Mouse (Mus musculus) liver, postnatal 0 days (tissue): ENCODE measurements around the gene Dusp23.

Experiments used
- CTCF ChIP-seq: sonication (generic); IDR thresholded peaks from 2 replicates; pipeline ENCODE4 v1.5.1; 2016; ENCODE audit warnings: antibody characterized with exemption, low read depth
- EP300 ChIP-seq: IDR thresholded peaks from 2 replicates; pipeline ENCODE4 v1.6.1; 2016; ENCODE audit warnings: antibody characterized with exemption, low read depth, mild to moderate bottlenecking

- TF ChIP-seq CTCF: no peak
- no peak for TF ChIP-seq EP300
These were observed 34.8 kb upstream of the Dusp23 start for GRCm38 (mm10) chr1:172667597-172667996.
